Mouse (Mus musculus) lung, embryonic 15.5 days (tissue): ENCODE measurements at regions not wholly inside any gene's neighbourhood (a gene's known extent, or its start where the extent isn't known, plus 50 kb on each side); places are given as distances from the start of the nearest gene placed in this dataset.
"Not testable (repeated sequence)": the region's sequence is repeated elsewhere in the genome, so short reads cannot be mapped to it uniquely, and the experiment has no call there.

Experiments
- ATAC-seq: fragments of 200-750 bp; cut with Nextera tagmentation; 2 replicates; pipeline ENCODE4 v1.8.0; 2017; ENCODE audit warnings: moderate number of reproducible peaks, borderline replicate concordance; ENCODE audit not compliant: low FRiP score, low TSS enrichment; ENCODE audit errors: extremely low read depth
- H3K27ac ChIP-seq: fragments of 300-500 bp; sonication (generic); 2 replicates; pipeline ENCODE4 v1.5.1; 2015; ENCODE audit warnings: moderate library complexity, mild to moderate bottlenecking, inconsistent platforms
- H3K27me3 ChIP-seq: fragments of 300-500 bp; sonication (generic); 2 replicates; pipeline ENCODE4 v1.6.1; 2015; ENCODE audit warnings: inconsistent platforms
- H3K36me3 ChIP-seq: fragments of 300-500 bp; sonication (generic); 2 replicates; pipeline ENCODE4 v1.6.1; 2015; ENCODE audit warnings: inconsistent platforms
- H3K4me1 ChIP-seq: fragments of 300-500 bp; sonication (generic); 2 replicates; pipeline ENCODE4 v1.6.1; 2015; ENCODE audit warnings: inconsistent platforms
- H3K4me2 ChIP-seq: fragments of 300-500 bp; sonication (generic); 2 replicates; pipeline ENCODE4 v1.6.1; 2015; ENCODE audit warnings: inconsistent platforms, mild to moderate bottlenecking, moderate library complexity
- H3K4me3 ChIP-seq: fragments of 300-500 bp; sonication (generic); 2 replicates; pipeline ENCODE4 v1.5.1; 2015; ENCODE audit warnings: mild to moderate bottlenecking, inconsistent platforms
- H3K9ac ChIP-seq: fragments of 300-500 bp; sonication (generic); 2 replicates; pipeline ENCODE4 v1.6.1; 2015; ENCODE audit warnings: inconsistent platforms
- H3K9me3 ChIP-seq: fragments of 300-500 bp; sonication (generic); 2 replicates; pipeline ENCODE4 v1.6.1; 2016; ENCODE audit warnings: inconsistent platforms
- WGBS: fragments of 180-500 bp; shearing (Covaris S2); methylation state at CpG from one replicate; pipeline ENCODE4 v1.1.7; 2015; 5-methylcytosine and 5-hydroxymethylcytosine counted together

DNA sequence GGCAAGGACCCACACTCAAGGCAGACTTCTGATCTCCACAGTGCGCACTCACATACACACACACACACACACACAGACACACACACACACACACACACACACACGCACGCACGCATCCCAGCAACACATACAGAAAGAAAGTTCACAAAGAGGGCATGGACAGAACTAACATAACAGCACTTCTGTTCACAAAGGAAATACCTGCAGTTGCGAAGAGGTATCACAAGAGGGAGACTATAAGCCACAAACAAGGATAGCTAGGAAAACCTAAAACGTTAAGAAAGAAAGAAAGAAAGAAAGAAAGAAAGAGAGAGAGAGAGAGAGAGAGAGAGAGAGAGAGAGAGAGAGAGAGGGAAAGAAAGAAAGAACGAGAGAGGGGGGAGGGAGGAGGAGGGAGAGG is 336.9 kb downstream of the Rapgef2 start:
- not testable (repeated sequence) for H3K4me3 ChIP-seq, H3K4me1 ChIP-seq, H3K4me2 ChIP-seq, ATAC-seq, H3K36me3 ChIP-seq, H3K9me3 ChIP-seq, H3K9ac ChIP-seq, H3K27me3 ChIP-seq, H3K27ac ChIP-seq
- 57% methylated on average over 6 of the region's 7 CpGs for WGBS

- H3K4me2 ChIP-seq = no peak overlapping the region
- no peaks in the 10 kb centered on the region; the same call in 1 of the 2 replicates for H3K4me1 ChIP-seq
- no peak overlapping the region for H3K27ac ChIP-seq
- WGBS = 88% methylated on average over 9 of the region's 9 CpGs
- H3K36me3 ChIP-seq = no peaks in the 10 kb centered on the region
- no peak for ATAC-seq
- no peaks in the 10 kb centered on the region for H3K9me3 ChIP-seq
- no peak overlapping the region for H3K9ac ChIP-seq
- H3K4me3 ChIP-seq = no peak overlapping the region
- H3K27me3 ChIP-seq = no peaks in the 10 kb centered on the region
Measured at GRCm38 (mm10) chr3:78948700-78949099, 337.6 kb downstream of the Rapgef2 start.

DNA sequence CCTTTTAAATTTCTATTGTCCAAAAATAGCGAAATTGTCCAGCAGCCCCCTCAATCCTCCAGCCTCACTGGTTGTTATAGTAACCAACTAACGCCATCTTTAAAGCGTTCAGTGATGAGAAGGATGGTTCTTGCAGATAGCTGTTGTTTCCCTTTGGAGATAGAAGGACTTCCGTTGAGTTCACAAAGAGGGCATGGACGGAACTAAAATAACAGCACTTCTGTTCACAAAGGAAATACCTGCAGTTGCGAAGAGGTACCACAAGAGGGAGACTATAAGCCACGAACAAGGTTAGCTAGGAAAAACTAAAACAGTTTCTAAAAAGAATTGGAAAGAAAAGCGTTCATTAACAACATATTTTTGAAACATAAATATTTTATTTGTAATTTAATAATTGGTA is 338.1 kb downstream of the Rapgef2 start:
- no peak for ATAC-seq

GRCm38 (mm10) chr3:78947183-78947582 is 339.1 kb downstream of the Rapgef2 start:
- Histone ChIP-seq H3K9me3 (no peaks in the 10 kb centered on the region), H3K27me3 (no peaks in the 10 kb centered on the region), H3K4me1 (no peaks in the 10 kb centered on the region; the same call in 1 of the 2 replicates), H3K9ac (no peak overlapping the region), H3K36me3 (no peaks in the 10 kb centered on the region), H3K27ac (no peak overlapping the region), H3K4me3 (no peak overlapping the region), H3K4me2 (no peak overlapping the region)
- ATAC-seq = no peak
- WGBS = 73% methylated on average over 9 of the region's 9 CpGs

More for the DNA sequence above, 338.1 kb downstream of the Rapgef2 start:
- Histone ChIP-seq H3K9me3 (no peaks in the 10 kb centered on the region), H3K4me2 (no peak overlapping the region), H3K27me3 (no peaks in the 10 kb centered on the region), H3K9ac (no peak overlapping the region), H3K4me1 (no peaks in the 10 kb centered on the region; the same call in 1 of the 2 replicates), H3K27ac (no peak overlapping the region), H3K4me3 (no peak overlapping the region), H3K36me3 (no peaks in the 10 kb centered on the region)
- 19% methylated on average over 8 of the region's 8 CpGs for WGBS

DNA sequence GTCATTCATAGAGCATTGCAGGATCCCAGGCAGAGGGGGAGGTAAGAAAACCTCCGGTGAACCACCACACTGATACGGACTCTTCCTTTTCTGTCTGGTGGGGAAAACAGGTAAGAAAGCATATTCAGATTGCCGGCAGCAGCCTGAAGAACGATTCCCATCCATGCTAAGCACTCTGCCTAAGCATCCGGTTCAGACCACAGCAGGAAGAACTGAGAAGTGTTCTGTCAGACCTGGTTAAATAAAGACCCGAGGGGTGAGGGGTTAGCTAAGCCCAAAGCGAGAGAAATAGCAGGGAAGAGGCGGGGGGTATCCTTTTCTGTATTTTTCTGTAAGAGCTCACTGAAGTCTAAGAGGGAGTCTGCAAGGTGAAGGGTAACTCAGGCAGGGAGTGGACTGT is 342.1 kb downstream of the Rapgef2 start:
- no peaks in the 10 kb centered on the region; the same call in 1 of the 2 replicates for H3K4me1 ChIP-seq
- H3K4me3 ChIP-seq = no peak overlapping the region
- 63% methylated on average over 8 of the region's 8 CpGs for WGBS
- H3K9me3 ChIP-seq = no peaks in the 10 kb centered on the region
- no peak overlapping the region for H3K9ac ChIP-seq
- ATAC-seq = no peak
- no peak overlapping the region for H3K27ac ChIP-seq
- no peaks in the 10 kb centered on the region for H3K27me3 ChIP-seq
- H3K36me3 ChIP-seq = no peaks in the 10 kb centered on the region
- no peak overlapping the region for H3K4me2 ChIP-seq

GRCm38 (mm10) chr3:78932975-78933374 is 353.3 kb downstream of the Rapgef2 start:
- no peak overlapping the region for H3K4me2 ChIP-seq
- no peaks in the 10 kb centered on the region for H3K36me3 ChIP-seq
- ATAC-seq = no peak
- no peaks in the 10 kb centered on the region for H3K9me3 ChIP-seq
- H3K27ac ChIP-seq = no peak overlapping the region
- no peak overlapping the region for H3K9ac ChIP-seq
- 75% methylated on average over 3 of the region's 3 CpGs for WGBS
- H3K27me3 ChIP-seq = no peaks in the 10 kb centered on the region
- no peaks in the 10 kb centered on the region for H3K4me1 ChIP-seq
- no peak overlapping the region for H3K4me3 ChIP-seq

DNA sequence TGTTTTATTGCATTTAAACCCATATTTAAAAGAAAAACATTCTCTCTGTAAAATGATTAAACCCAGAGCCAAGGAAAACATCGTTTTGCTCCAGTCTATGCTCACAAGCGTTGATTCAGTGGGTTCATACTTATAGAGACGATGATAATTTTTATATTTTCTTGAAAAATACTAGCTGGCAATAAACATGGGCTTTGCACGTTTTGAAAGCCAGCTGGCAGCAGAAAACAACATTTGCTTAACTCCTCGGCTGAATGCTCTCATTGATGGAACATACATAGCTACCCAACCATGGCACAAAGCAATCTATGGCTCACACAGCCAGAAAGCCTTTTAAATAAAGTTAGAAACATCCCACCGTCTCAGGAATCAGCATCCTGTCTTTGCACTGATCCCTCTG is 366.5 kb downstream of the Rapgef2 start:
- no peak overlapping the region for H3K27ac ChIP-seq
- no peaks in the 10 kb centered on the region for H3K9me3 ChIP-seq
- H3K27me3 ChIP-seq = no peaks in the 10 kb centered on the region
- 51% methylated on average over 6 of the region's 6 CpGs for WGBS
- H3K4me1 ChIP-seq = no peaks in the 10 kb centered on the region
- H3K4me3 ChIP-seq = no peak overlapping the region
- no peak for ATAC-seq
- no peak overlapping the region for H3K9ac ChIP-seq
- H3K4me2 ChIP-seq = peak overlapping the region; percentile 52; the same call in 1 of the 2 replicates
- no peaks in the 10 kb centered on the region for H3K36me3 ChIP-seq

GRCm38 (mm10) chr3:78919407-78919806 is 366.9 kb downstream of the Rapgef2 start:
- Histone ChIP-seq H3K27ac (no peak overlapping the region), H3K4me2 (peak overlapping the region; percentile 52), H3K4me1 (no peaks in the 10 kb centered on the region), H3K9me3 (no peaks in the 10 kb centered on the region), H3K4me3 (peak overlapping the region; percentile 20; the same call in 1 of the 2 replicates), H3K36me3 (no peaks in the 10 kb centered on the region), H3K27me3 (no peaks in the 10 kb centered on the region), H3K9ac (no peak overlapping the region)
- 9% methylated on average over 12 of the region's 12 CpGs for WGBS
- ATAC-seq = no peak; the same call in 1 of the 2 replicates

- Histone ChIP-seq H3K4me3 (no peak overlapping the region), H3K27ac (no peak overlapping the region), H3K36me3 (no peaks in the 10 kb centered on the region), H3K9ac (no peak overlapping the region), H3K27me3 (no peaks in the 10 kb centered on the region), H3K9me3 (no peaks in the 10 kb centered on the region), H3K4me1 (no peaks in the 10 kb centered on the region), H3K4me2 (no peak overlapping the region)
- 51% methylated on average over 1 of the region's 1 CpGs for WGBS
- no peak for ATAC-seq
Measured at GRCm38 (mm10) chr3:78908196-78908844, 378.0 kb downstream of the Rapgef2 start.

DNA sequence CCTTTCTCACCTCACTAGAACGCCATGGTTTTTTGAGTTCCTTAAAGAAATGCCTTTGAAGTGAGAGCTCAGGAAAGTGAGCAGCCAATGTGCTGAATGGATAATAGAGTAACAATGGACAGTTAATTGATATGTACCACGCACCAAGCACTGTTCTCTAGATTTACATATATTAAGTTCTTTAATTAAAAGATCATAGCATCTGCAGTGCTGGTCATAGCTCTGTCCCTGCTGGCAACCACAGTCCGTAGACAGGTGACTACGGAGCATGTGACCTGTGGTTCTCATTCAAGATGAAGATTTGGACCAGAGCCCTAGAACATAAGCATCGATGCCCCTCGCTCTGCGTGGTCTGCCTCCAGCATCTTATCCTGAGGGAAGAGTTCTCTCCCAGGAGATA is 378.5 kb downstream of the Rapgef2 start:
- Histone ChIP-seq H3K4me1 (no peaks in the 10 kb centered on the region), H3K27ac (no peak overlapping the region), H3K9me3 (no peaks in the 10 kb centered on the region), H3K27me3 (no peaks in the 10 kb centered on the region), H3K9ac (no peak overlapping the region), H3K4me3 (no peak overlapping the region), H3K4me2 (no peak overlapping the region), H3K36me3 (no peaks in the 10 kb centered on the region)
- WGBS = 90% methylated on average over 7 of the region's 7 CpGs
- ATAC-seq = no peak

GRCm38 (mm10) chr3:78901838-78902484 is 384.4 kb downstream of the Rapgef2 start:
- peak; percentile 49; the same call in 1 of the 2 replicates for ATAC-seq
- H3K9ac ChIP-seq = no peak overlapping the region

More at GRCm38 (mm10) chr3:78901838-78902484, 384.4 kb downstream of the Rapgef2 start:
- Histone ChIP-seq H3K4me3 (no peak overlapping the region), H3K27me3 (no peaks in the 10 kb centered on the region), H3K4me2 (peak overlapping the region; percentile 22; the same call in 1 of the 2 replicates), H3K27ac (no peak overlapping the region), H3K9me3 (no peaks in the 10 kb centered on the region), H3K36me3 (no peaks in the 10 kb centered on the region), H3K4me1 (peaks cover 4% of the 10 kb centered on the region; the same call in 1 of the 2 replicates)
- 33% methylated on average over 4 of the region's 4 CpGs for WGBS
